Mouse (Mus musculus) heart, postnatal 14 days (tissue): Measurements from ENCODE around the gene Krtap28-13. TPM values are rescaled to one million over a fixed set of nuclear protein-coding genes. Genes with fewer than 3 reads are reported as not detected.

ENCODE experiments used
- DNase-seq, 2 experiments: peaks; one replicate each; pipeline ENCODE4 v3.0.0; 2021 to 2022
- intact Hi-C: fragments of 180-260 bp; cut with DNase I; formaldehyde crosslinking; loops from one replicate; pipeline ENCODE4 v1.15.1; 2025
- long read RNA-seq, 2 experiments: library from polyadenylated mRNA; stranded (forward); transcript quantifications; one replicate each; pipeline ENCODE4 v2.0.0; 2021
- total RNA-seq, 2 experiments: library from RNA; stranded (reverse); gene quantifications; 2 replicates each; pipeline ENCODE4 v1.2.3; 2021

Krtap28-13 gene
- not detected for total RNA-seq
- long read RNA-seq, experiment 1 = 0 reads
- long read RNA-seq, experiment 2 = 0 reads

DNA sequence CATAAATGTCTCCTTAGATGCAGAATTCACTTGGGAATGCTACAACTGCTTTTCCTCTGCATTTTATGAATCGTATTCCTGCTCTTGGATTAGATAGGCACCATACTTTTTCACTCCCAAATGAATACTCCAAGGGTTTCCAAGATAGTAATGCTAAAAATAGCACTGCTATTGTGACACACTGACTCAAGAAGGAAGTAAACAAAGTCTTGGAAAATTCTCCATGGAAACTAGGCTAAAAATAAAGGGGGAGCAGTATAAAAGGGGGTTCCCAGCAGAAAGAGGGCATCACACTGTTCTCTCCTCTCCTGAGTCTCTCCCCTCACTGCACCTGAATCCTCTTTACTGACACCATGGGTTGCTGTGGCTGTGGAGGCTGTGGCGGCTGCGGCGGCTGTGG lies at the start of gene Krtap28-13:
TSS of gene Krtap28-13 (plus strand) at position 288 of the 400 bp plus-strand sequence.
- intact Hi-C loops = no loop called here
- DNase-seq = no peak

- no peak for DNase-seq
These were observed 46.3 kb upstream of the Krtap28-13 start for GRCm38 (mm10) chr1:83014477-83014876.

GRCm38 (mm10) chr1:83015329-83015879 lies 45.3 kb upstream of the Krtap28-13 start:
- no peak for DNase-seq
- intact Hi-C loops = no loop called here

More at GRCm38 (mm10) chr1:83014477-83014876, 46.3 kb upstream of the Krtap28-13 start:
- intact Hi-C loops = no loop called here

DNA sequence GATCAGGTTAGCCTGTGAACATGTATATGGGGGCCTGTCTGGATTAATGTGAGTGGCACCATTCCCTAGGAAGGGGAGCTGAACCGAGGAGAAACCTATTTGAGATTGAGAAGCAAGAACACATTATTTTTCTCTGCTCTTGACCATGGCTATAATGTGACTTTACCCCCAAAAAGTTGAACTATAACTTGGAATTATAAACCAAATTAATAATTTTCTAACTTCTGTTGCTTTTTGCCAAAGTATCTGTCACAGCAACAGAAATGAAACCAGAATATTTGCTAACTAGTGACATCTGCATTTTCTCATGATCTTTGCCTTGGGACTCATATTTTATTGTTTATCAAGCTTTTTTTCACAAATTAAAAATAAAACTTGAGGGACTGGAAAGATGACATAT lies 44.2 kb upstream of the Krtap28-13 start:
- intact Hi-C loops = no loop called here
- DNase-seq = no peak

- intact Hi-C loops = no loop called here
These were observed 28.8 kb upstream of the Krtap28-13 start for GRCm38 (mm10) chr1:83031950-83032349.

GRCm38 (mm10) chr1:83032508-83032907 lies 28.2 kb upstream of the Krtap28-13 start:
- intact Hi-C loops = no loop called here
- DNase-seq = no peak

More at GRCm38 (mm10) chr1:83031950-83032349, 28.8 kb upstream of the Krtap28-13 start:
- DNase-seq = no peak

- intact Hi-C loops = no loop called here
- no peak for DNase-seq
These were observed 26.2 kb upstream of the Krtap28-13 start for GRCm38 (mm10) chr1:83034509-83034908.

- DNase-seq = no peak
- intact Hi-C loops = no loop called here
These were observed 23.6 kb upstream of the Krtap28-13 start for GRCm38 (mm10) chr1:83036892-83037667.

DNA sequence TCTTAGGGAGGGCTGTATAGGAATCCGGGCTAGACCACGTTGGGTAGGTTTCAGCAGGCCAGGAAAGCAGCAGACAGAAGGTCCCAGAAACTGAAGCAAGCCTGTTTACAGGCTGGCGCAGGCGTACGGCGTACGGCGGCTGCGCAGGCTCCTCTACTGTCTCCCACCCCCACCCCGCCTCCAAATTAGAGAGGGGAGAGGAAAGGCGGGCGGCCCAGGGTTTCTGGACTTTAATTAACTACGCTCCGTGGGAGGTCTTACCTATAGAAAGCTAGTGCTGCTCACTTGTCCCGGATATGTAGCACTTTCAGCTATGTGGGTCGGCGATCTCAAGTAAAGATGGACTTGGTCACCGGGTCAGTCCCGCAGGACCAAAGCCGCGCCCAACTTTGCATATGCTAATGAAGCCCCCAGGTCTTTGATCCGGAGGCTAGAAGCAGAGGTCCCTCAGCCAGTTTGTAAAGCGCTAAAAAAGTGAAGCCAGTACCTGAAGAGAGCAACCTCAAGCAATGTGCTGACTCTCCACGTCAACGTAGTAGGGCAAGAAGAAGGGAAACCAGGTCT lies 22.5 kb upstream of the Krtap28-13 start, which contains the start of gene Slc19a3:
TSS of gene Slc19a3 (minus strand) at position 340 of the 564 bp plus-strand sequence.
- intact Hi-C loops = no loop called here
- DNase-seq = peak; percentile 29 to 37

GRCm38 (mm10) chr1:83039080-83039479 lies 21.6 kb upstream of the Krtap28-13 start:
- intact Hi-C loops = no loop called here
- DNase-seq = no peak

GRCm38 (mm10) chr1:83042380-83042779 lies 18.4 kb upstream of the Krtap28-13 start, which contains the start of gene Krtap28-10:
Krtap28-10 (minus strand) TSS chr1:83042480.
- no peak for DNase-seq
- intact Hi-C loops = no loop called here

DNA sequence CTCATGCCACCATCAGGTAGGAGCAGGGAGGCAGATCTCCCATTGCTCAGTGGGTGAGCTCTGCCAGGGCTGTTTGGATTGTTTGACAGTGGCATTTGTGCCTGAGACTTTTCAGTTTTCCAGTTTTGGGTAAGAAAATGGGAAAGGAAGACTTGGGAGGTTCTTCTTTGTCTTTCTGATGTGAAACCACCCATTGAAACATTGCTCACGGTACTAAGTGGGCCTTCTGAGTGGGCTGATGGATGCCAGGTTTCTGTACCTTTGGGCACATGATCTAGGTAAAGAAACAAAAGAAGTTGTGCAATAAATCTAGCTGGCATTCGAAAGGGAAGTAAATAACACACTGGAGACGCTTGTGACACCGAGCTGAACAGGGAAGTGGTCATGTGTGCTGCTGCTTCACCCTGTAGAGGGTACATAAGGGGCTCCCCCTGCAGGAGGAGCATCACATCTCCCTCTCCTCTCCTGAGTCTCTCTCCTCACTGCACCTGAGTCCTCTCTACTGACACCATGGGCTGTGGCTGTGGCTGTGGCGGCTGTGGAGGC lies 15.8 kb upstream of the Krtap28-13 start, which contains the start of gene Gm47969:
TSS of gene Gm47969 (plus strand) at position 51 of the 546 bp plus-strand sequence.
- intact Hi-C loops = no loop called here
- DNase-seq = no peak

GRCm38 (mm10) chr1:83058481-83058880 lies 2.2 kb upstream of the Krtap28-13 start:
- intact Hi-C loops = no loop called here
- no peak for DNase-seq

- intact Hi-C loops = no loop called here
- no peak for DNase-seq
These were observed 1.5 kb upstream of the Krtap28-13 start, which contains the start of gene A030005K14Rik for GRCm38 (mm10) chr1:83059278-83059677. A030005K14Rik (minus strand) TSS chr1:83059378.

- intact Hi-C loops = loop anchor here (5.0 kb wide), 2 partner anchors 122 to 652 kb away; no protein-coding TSS in a partner anchor
- DNase-seq = peak in 1 of 2 experiments; percentile 35
These were observed 4.1 kb downstream of the Krtap28-13 start for GRCm38 (mm10) chr1:83064851-83065250.

GRCm38 (mm10) chr1:83066577-83066976 lies 5.8 kb downstream of the Krtap28-13 start:
- no peak for DNase-seq
- intact Hi-C loops = loop anchor here (5.0 kb wide), 2 partner anchors 121 to 651 kb away; no protein-coding TSS in a partner anchor

- DNase-seq = no peak
- intact Hi-C loops = loop anchor here (5.0 kb wide), 2 partner anchors 120 to 650 kb away; no protein-coding TSS in a partner anchor
These were observed 6.5 kb downstream of the Krtap28-13 start for GRCm38 (mm10) chr1:83067205-83067604.

- intact Hi-C loops = loop anchor here (1.0 kb wide), 1 partner anchor 289 kb away; no protein-coding TSS in a partner anchor
- no peak for DNase-seq
These were observed 14.9 kb downstream of the Krtap28-13 start for GRCm38 (mm10) chr1:83075526-83076189.

DNA sequence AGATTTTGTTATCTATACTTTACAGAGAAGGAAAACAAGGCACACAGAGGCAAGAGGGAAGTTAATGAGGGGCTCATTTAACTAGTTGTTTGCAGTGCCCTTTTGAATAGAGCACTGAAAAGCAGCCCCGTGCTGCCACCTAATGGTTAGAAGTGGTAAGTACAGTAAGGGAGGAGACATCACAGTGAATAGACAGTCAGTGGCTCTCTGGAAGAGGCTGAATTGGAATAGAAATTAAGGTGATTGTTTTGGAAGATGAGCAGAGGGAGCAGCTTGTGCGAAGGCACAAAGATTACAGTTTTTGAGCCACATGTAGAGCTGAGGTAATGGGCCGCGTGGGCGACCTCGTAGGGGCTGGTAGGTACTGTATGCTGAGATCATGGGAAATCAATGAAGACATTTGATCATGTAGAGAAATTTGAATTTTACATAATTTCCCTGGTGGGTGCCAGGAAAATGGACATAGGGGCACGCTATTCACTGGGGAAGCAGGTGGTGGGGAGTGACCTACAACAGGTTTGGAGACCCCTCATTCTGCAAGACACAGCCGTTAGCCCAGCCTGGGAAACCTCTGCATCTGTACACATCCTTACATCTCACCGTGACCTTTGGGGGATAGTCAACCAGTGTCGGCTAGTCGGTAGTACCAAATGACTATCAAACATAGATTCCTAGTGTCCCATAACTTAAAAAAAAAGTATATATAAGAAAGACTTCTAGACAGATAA lies 15.6 kb downstream of the Krtap28-13 start:
- peak in 1 of 2 experiments; percentile 37 for DNase-seq
- intact Hi-C loops = loop anchor here (1.0 kb wide), 1 partner anchor 290 kb away; no protein-coding TSS in a partner anchor
